Mouse (Mus musculus) CH12.LX (cell line): ENCODE measurements around the gene Pdzrn4.

Experiments used
- CTCF ChIP-seq, 2 experiments: IDR thresholded peaks in 1 of 2; conservative IDR thresholded peaks in 1 of 2; 2 replicates each; pipeline ENCODE4 v1.5.1; 2011 to 2012; ENCODE audit warnings: low read depth in 2 of 2, low read length in 2 of 2, improper control_type of control experiment in 1 of 2, inconsistent platforms in 1 of 2, mild to moderate bottlenecking in 1 of 2, moderate library complexity in 1 of 2
- EP300 ChIP-seq: IDR thresholded peaks from 2 replicates; pipeline ENCODE4 v1.6.1; 2011; ENCODE audit warnings: low read length, improper control_type of control experiment
- MXI1 ChIP-seq: IDR thresholded peaks from 2 replicates; pipeline ENCODE4 v1.6.1; 2011; ENCODE audit warnings: mild to moderate bottlenecking, low read depth, low read length, improper control_type of control experiment
- MYC ChIP-seq: IDR thresholded peaks from 2 replicates; pipeline ENCODE4 v1.6.1; 2011; ENCODE audit warnings: low read depth, mild to moderate bottlenecking, improper control_type of control experiment, low read length
- POLR2A ChIP-seq: IDR thresholded peaks from 2 replicates; pipeline ENCODE4 v1.6.1; 2011; ENCODE audit warnings: low read depth, mild to moderate bottlenecking, improper control_type of control experiment, low read length
- ZNF384 ChIP-seq: IDR thresholded peaks from 2 replicates; pipeline ENCODE4 v1.6.1; 2012; ENCODE audit warnings: low read depth, low read length, improper control_type of control experiment, inconsistent platforms

DNA sequence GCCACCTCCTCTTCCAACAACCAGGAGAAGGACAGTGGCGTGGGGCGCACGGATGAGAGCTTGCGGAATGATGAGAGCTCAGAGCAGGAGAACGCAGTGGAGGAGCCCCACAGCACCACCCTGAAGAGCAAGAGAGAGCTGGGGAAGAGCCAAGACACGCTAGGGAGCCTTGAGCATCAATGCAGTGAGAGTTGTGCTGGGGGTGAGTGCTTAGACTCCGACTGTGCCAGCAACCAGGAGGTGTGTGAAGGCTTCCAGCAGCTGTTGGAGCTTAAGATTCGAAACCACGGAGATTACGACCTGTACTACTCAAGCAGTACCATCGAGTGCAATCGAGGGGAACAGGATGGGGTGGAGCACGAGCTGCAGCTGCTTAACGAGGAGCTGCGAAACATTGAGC, 372.9 kb downstream of the Pdzrn4 start:
- no peak for TF ChIP-seq EP300
- TF ChIP-seq MYC = no peak
- TF ChIP-seq POLR2A = no peak
- TF ChIP-seq CTCF (conservative IDR thresholded peaks at IDR 0.05 in 1 of 2, IDR thresholded peaks at IDR 0.05 in 1 of 2; ENCODE audit: low read depth in 2 of 2, low read length in 2 of 2) = no peak
- no peak for TF ChIP-seq MXI1
- TF ChIP-seq ZNF384 = no peak
